Mouse (Mus musculus): ENCODE results near the gene Fga.

Gene Fga

GRCm38 (mm10) chr3:83027546-83028251 is 1.8 kb downstream of the Fga start:
- DNase-seq (ENCODE audit: low spot score in 2 of 2), result no peak

- no peak for DNase-seq (ENCODE audit: low spot score in 2 of 2)
Observed at GRCm38 (mm10) chr3:83030331-83030730, 4.5 kb downstream of the Fga start.

GRCm38 (mm10) chr3:83032746-83033308 is 7.0 kb downstream of the Fga start:
- no peak for DNase-seq (ENCODE audit: low spot score in 2 of 2)

GRCm38 (mm10) chr3:83033801-83034200 is 7.9 kb downstream of the Fga start:
- DNase-seq (ENCODE audit: low spot score in 2 of 2), result no peak

GRCm38 (mm10) chr3:83038865-83039264 is 13.0 kb downstream of the Fga start:
- DNase-seq (ENCODE audit: low spot score in 2 of 2), result no peak

- no peak for DNase-seq (ENCODE audit: low spot score in 2 of 2)
Observed at GRCm38 (mm10) chr3:83039666-83040065, 13.8 kb downstream of the Fga start.

GRCm38 (mm10) chr3:83042451-83042850 is 16.6 kb downstream of the Fga start:
- DNase-seq (ENCODE audit: low spot score in 2 of 2), result no peak

- no peak for DNase-seq (ENCODE audit: low spot score in 2 of 2)
Observed at GRCm38 (mm10) chr3:83046649-83047048, 20.8 kb downstream of the Fga start.

GRCm38 (mm10) chr3:83049680-83050079 is 23.8 kb downstream of the Fga start, which contains the start of gene Fgb:
Gene Fgb (minus strand): TSS chr3:83049863.
- no peak for DNase-seq (ENCODE audit: low spot score in 2 of 2)

- no peak for DNase-seq (ENCODE audit: low spot score in 2 of 2)
Observed at GRCm38 (mm10) chr3:83050661-83051060, 24.8 kb downstream of the Fga start.

- DNase-seq (ENCODE audit: low spot score in 2 of 2), result no peak
Observed at GRCm38 (mm10) chr3:83052102-83052501, 26.2 kb downstream of the Fga start.

- DNase-seq (ENCODE audit: low spot score in 2 of 2), result no peak
Observed at GRCm38 (mm10) chr3:83053126-83053525, 27.2 kb downstream of the Fga start.

GRCm38 (mm10) chr3:83053758-83054157 is 27.9 kb downstream of the Fga start:
- DNase-seq (ENCODE audit: low spot score in 2 of 2), result peak in 1 of 2 experiments; percentile 18

GRCm38 (mm10) chr3:83054759-83055158 is 28.9 kb downstream of the Fga start:
- DNase-seq (ENCODE audit: low spot score in 2 of 2), result no peak

- peak; percentile 98 to 99 for DNase-seq (ENCODE audit: low spot score in 2 of 2)
Observed at GRCm38 (mm10) chr3:83055281-83056038, 29.6 kb downstream of the Fga start, which contains the start of gene Plrg1. Gene Plrg1 (plus strand): TSS chr3:83055522.

GRCm38 (mm10) chr3:83057046-83057445 is 31.2 kb downstream of the Fga start:
- DNase-seq (ENCODE audit: low spot score in 2 of 2), result no peak

GRCm38 (mm10) chr3:83067920-83068319 is 42.0 kb downstream of the Fga start:
- DNase-seq (ENCODE audit: low spot score in 2 of 2), result no peak

GRCm38 (mm10) chr3:83068869-83069268 is 43.0 kb downstream of the Fga start:
- no peak for DNase-seq (ENCODE audit: low spot score in 2 of 2)

GRCm38 (mm10) chr3:83070231-83070630 is 44.4 kb downstream of the Fga start:
- DNase-seq (ENCODE audit: low spot score in 2 of 2), result no peak

- DNase-seq (ENCODE audit: low spot score in 2 of 2), result no peak
Observed at GRCm38 (mm10) chr3:83076563-83076962, 50.7 kb downstream of the Fga start.

- DNase-seq (ENCODE audit: low spot score in 2 of 2), result peak; percentile 27 to 47
Observed at GRCm38 (mm10) chr3:83080567-83081055, 54.7 kb downstream of the Fga start.

Data from urinary bladder, adult 18-20 months (tissue).